Mouse (Mus musculus) kidney, adult 9 months (tissue): Measurements from ENCODE around the gene Dtx3.
A peak's percentile ranks its signal among the peaks of the same experiment; 100 is the strongest.
"Not testable (repeated sequence)": the region's sequence is repeated elsewhere in the genome, so short reads cannot be mapped to it uniquely, and the experiment has no call there.

ENCODE experiments used
- DNase-seq: peaks from one replicate; pipeline ENCODE4 v3.0.0; 2022

Gene Dtx3

DNA sequence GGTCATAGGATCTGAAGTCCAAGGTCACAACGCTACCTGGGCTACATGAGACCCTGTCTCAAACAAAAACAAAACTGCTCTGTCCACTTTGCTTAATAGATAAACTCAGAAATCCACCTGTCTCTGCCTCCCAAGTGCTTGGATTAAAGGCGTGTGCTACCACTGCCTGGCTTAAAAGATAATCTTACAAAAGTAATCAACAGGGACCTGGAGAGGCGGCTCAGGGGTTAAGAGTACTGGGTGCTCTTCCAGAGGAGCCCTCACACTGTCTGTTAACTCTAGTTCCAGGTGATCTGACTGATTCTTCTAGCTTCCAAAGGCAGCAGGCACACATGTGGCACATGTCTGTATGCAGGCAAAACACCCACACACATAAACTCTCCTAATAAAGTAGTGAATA lies 7.6 kb upstream of the Dtx3 start:
- no peak for DNase-seq

DNA sequence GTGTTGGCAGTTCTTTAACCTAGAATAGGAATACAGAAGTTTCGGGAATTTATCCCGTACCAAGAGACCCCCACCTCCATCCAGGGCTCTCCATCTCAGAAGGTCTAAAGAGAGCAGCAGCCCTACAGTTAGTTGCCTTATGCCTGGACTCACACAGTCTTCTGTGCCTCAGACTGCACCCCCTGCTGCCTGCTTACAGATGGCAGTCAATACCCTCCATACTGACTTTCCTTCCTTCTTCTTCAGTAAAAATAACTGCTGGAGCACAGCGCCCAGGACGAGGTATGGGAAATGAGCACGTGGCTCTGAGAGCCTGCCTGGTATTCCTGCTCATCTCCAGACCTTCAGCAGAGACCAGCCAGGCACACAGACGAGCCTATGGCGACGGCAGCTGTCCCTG lies 4.8 kb upstream of the Dtx3 start:
- DNase-seq = no peak

DNA sequence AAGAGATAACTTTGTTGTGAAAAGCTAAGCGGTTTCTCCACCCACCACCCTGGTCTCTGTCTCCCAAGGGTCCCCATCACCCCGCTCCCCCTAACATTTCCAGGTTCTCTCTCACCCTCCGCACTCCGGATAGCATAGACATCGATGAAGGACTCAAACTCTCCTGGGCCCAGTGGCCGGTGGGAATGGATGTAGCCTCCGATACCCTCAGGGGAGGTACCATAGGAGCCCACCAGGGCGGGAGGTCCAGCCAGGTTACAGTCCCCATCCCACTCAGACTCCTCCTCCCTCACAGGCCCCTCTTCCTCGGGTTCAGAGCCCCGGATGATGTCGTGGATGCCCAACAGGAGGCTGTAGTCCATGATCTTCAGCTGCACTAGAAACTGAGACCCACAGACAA lies 3.9 kb upstream of the Dtx3 start:
- no peak for DNase-seq

DNA sequence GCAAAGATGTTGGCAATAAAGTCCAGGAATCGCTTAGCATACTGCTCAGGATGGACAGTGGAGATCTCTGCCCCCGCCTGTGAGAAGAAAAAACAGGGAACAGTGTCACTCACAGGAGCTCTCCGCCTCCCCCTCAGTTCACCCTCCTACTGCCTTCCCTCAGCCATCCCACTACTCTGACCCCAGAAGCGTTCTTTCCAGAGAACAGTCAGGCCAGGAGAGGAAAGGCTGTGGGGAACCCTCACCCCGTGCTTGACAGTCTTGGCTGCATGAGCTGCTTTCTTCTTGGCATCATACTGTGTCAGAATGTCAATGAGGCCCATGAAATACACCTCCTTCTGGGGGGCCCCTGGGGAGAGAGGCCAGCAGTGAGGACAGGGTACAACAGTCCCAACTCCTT lies 3.5 kb upstream of the Dtx3 start:
- no peak for DNase-seq

DNA sequence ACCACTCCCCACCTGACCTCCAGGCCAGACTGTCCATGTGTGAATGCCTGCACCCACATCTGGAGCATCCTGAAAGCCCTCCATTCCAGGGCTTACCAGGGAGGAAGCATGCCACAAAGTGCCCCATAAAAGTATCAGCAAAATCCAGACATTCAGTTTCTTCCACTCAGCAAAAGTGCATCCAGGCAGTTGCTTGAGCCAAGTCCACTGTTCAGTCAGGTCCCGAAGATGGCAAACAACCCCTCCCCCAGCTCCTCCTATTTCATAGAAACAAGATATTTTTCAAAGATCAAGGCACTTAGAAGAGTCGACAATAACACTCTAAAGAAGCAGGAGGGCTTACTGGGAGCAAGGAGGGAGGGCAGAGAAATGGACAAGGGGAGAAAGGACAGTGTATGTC lies 3.0 kb upstream of the Dtx3 start:
- peak; percentile 53 for DNase-seq

DNA sequence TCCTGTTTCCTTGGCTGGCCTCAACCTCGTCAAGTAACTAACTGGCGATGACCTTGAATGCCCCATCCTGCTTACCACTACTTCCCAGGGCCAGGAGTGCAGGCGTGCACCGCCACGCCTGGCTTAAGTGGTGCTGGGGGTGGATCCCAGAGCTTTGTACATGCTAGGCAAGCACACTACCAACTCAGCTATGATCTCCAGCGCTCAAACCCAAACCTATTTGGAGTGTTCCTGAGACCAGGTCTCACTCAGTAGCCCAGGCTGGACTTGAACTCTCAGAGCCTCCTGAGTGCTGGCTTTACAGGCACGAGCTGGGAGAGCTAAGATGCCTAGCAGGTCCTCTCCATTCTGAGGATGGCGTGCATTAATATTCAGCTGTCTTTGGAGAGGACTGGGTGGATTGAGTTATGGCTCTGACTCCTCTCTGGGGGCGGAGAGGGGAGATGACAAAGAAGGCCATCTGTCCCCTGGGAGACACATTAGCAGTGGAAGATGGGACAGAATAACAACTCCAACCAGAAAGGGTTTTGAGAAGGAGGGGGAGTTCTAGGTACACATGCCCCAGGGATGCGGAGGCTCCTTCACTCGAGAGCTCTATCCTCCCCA lies 2.1 kb upstream of the Dtx3 start:
- no peak for DNase-seq

DNA sequence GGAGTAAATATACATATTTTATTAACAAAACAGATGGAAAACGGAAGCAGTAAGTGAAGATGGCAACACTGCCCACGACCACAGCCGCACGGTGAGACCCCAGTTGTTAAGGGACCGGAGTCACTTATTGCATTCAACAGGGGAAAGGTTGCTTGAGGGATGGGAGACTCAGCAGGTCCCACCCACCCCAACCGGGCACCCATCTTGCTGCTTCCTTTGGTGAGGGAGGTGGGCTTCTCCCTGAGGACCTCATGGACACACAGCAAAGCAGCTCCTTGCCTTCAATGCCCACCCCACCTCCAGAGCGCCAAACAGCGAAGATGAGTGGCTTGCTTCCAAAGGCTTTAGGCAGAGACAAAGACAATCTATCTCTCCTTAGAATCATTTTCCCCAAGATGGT lies 1.6 kb upstream of the Dtx3 start:
- no peak for DNase-seq

DNA sequence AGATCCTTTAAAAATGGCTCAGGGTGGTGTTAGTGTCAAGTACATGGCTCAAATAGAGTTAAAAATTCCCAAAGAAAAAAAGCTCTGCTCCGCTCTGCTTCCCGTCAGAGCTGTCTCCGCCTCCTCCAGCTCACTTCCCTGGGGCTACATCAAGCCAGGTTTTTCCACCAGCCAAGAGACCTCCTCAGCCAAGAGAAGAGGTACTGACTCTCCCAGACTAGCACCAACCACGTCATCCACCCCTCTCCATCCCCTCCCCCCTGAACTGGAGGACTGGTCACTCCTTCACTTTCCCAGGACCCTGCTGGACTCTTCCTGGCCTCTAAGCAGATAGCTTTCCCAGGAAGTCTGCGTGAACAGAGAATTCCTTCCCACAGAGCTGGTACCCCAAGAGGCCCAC lies 864 bp upstream of the Dtx3 start:
- DNase-seq = peak; percentile 80

DNA sequence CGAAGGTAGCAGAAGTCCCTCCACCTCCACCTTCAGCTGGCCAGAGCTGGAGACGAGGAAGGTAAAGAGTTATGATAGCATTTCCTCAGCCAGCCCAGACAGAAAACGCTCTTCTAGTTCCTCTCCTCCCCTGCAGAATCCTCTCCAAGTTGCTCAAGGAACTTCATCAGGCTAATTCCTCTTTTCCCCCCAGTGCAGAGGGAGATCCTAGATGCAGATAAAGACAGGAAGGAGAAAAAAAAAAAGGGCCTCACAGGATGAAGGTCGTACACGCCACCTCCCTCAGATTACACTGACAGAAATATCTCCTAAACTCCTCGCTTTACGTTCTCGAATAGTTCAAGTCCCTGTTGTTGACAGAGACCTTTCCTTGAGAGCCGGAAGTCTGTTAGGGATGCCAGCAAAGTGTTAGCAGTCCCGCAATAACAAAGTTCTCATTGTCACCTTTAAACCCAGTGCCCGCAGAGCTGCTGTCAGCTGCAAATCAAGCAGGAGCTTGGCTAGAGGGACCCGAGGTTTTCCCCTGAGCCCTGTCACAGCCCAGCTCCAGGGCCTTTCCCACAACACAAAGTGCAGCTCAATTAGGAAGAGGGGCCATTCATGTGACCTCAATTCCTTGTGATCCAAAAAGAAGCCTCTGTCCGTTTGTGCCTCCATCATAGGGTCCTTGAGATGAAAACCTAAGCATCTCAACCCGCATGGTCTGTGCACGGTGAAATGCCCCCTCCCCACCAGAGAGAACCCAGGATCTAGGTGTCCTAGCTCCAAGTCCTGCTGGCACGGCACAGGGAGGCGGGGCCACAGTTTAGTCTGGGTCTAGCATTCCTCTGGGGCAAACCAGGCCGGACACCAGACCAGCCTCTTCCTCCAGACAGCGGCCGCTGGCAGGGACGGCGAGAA lies 850 bp downstream of the Dtx3 start:
- DNase-seq = peak; percentile 84

DNA sequence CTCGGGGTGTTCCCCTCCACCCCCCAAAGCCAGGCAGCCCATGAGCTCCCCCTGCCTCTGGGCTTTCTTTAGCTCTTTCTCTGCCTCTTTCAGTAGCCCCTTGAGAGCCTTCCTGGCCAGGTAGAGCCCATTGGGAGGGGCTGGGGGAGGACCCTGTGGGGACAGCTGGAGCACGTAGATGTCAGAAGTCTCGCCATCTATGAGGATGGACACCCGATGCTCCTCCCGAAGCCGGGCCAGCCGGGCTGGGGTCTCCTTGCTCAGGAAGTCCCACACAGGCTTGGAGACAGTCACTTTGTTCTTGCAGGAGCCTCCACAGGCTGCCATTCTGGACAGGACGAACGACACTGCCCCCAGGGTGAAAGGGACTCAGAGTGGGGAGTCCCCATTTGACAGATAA lies 2.5 kb downstream of the Dtx3 start:
- no peak for DNase-seq

DNA sequence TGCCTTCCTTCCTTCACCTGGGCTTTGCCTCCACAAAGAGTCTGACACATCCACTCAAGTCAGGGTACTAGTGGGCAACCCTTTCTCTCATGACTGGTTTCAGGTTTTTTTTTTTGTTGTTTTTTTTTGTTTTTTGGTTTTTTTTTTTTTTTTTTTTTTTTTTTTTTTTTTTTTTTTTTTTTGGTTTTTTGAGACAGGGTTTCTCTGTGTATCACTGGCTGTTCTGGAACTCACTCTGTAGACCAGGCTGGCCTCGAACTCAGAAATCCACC lies 3.5 kb downstream of the Dtx3 start:
- DNase-seq = not testable (repeated sequence)

DNA sequence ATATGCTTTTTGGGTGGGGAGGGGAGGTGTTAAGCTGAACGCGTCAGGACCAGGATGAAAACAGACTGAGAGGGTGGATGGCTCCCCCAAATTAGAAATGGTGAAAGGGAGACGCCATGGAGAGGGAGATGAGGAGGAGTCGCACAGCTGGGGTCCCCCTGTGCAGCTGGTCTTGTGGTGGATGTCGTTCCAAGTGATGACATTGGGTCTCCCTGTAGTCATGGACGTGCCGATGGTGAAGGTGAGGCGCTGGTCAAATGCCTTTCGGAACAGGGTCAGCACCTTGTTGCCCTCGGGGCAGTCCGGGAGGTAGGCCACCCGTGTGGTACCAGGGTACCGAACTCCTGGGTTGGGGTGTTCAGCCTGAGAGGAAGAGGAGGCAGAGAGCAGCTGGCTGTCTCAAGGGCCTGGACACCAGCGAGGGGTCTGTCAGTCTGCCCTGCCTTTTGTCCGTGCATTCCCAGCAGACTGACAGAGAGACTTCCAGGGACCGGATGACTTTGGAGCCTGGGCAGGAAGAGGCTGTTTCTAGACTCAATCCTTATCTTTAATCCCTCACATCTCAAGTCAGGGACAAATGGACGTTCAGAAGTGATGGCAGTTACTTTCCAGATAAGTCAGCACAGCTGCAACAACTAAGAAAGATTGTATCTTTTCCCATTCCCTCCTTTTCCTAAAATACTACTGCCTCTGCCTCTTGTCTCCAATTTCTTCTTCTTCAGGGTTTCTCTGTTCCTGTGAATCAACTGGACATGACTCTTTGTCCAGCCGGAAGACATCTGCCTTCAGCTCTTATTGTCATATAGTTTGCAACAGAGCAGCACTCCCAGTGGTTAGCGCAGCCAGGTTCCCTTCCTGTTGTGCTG lies 4.1 kb downstream of the Dtx3 start:
- no peak for DNase-seq

DNA sequence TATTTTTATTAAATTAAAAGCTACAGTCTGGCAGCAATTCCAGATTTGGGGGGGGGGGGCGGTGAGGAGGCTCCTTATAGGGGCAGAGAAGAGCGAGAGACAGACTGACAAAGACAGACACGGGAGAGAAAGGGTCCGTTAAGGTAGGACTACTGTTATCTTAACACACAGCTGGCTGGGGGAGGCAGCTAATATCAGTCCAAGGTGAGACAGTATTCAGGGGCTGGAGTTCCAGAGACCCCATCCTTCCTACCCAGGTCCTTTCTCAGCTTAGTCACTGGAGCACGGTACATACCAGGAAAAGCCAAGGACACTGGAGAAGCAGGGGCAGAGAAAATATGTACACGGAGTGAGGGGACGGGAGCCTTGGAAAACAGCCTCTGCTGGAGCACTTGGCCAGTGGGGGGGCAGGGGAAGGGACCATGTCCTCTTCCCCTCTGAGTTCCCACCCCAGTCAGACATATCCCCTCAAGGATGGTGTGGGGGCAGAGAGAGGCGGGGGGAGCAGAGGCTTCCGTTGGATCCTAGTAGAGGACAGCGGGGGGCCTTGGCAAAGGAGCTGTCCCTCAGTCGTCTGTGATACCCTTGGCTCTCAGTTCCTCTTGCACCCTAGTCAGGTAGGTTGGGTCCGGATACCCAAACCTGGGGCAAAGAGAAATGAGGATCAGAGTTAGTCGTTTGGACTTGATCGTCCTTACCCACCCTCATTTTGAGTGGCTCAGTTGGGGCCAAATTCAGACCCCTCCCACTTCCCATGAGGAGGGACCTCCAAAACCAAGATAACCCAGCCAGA lies 4.9 kb downstream of the Dtx3 start:
- DNase-seq = no peak

DNA sequence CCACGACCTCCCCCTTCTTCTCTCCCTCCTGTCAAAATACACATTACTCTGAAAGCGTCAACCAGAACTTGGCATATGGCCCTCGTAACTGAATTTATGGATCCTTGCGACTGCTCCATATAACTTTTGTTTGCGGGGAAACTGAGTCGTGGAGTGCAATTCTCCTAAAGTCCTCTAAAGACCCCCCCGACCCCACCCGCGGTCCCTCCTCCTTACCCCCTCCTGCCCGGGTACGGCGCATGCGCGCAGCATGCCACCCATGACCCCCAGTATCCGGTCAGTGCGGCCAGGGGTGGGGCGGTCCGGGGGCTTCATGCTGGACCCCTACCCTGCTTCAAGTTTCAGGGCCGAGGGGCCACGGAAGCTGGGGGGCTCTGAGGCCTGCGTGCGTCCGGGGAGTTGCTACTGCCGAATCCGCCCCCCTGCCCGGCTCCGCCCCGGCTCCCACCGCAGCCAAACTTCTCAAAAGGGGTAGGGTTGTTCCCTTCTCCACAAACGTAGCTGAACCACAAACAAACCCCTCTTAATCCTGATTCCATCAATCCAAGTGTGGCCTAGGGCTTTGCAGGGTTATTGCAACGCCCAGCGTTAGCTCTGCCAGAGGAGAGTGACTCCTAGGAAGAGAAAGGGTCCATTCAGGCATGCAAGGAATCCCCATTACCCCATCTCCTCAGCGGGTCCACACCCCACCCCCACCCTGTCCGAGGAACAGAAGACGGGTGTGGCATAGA lies 5.7 kb downstream of the Dtx3 start, which contains the start of gene Arhgef25:
Gene Arhgef25 (minus strand): TSS at position 433 of the 731 bp plus-strand sequence.
- no peak for DNase-seq

DNA sequence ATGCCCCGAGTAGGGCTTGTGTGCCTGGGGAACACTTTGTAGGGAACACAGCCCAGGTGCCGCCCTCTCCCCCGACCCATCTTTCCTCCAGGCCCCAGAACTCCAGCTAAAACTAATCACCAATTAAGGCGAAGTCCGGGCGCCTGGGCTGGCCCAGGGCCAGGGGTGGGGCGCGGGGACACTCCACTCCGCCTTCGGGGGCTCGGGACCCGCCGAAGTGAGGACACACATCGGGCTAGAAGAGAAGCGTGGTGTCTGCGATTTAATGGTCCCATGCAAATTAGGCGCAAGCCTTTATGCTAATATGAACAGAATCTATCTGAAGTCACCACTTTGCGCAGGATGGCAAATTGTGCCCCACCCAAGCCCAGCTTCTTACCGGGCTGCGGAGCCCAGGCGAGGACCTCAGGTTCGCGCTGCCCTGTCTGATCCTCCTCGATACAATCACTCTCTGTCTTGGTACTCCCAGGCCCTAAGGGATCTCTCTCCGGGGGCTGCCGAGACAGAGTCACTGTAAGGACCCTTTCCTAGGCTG lies 6.3 kb downstream of the Dtx3 start:
- no peak for DNase-seq

DNA sequence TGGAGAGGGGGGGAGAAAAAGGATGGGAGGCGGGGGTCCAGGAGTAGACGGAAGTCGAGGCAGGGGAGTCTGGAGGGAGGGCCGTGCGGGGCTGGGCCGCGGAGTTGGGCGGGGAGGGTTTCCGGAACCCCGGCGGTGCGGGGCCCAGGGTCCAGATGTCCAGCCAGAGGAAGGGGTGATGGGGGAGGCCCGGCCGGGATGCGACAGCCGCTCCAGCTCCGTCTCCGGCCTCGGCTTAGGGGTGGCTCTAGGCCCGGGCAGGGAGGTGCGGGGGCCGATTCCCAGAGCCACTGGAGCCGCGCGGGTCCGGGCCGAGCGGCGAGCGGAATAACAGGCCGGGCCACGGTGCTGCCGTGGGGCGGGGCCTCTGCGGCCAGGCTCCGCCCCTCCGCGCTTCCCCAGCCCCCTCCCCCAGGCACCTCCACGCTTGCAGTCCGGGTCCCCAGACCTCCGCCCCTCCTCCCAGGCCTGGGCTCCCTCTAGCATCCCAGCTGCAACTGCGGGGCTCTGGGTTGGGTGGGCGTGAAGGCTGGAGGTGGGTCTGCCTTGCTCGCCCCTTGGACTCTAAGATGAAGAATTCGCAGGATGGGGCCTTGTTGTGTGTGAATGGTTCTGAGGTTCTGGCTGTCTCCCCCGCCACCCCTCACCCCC lies 6.9 kb downstream of the Dtx3 start:
- no peak for DNase-seq

DNA sequence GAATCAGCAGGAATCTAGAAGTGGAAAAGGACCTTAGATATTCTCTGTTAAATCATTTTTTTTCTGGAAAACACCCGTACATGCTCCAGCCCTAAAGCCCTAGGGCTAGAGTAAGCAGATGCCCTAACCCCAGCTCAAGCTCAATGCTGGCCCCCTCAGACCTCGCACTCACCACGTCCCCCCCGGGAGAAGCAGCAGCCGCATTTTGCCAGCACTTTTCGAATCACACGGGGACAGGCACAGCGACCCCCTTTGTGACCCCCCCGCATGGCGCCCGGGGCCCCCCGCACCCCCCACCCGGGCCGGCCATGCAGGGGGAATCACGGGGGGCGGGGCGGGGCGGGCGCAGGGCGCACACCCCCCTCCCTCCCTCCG lies 7.5 kb downstream of the Dtx3 start:
- no peak for DNase-seq

DNA sequence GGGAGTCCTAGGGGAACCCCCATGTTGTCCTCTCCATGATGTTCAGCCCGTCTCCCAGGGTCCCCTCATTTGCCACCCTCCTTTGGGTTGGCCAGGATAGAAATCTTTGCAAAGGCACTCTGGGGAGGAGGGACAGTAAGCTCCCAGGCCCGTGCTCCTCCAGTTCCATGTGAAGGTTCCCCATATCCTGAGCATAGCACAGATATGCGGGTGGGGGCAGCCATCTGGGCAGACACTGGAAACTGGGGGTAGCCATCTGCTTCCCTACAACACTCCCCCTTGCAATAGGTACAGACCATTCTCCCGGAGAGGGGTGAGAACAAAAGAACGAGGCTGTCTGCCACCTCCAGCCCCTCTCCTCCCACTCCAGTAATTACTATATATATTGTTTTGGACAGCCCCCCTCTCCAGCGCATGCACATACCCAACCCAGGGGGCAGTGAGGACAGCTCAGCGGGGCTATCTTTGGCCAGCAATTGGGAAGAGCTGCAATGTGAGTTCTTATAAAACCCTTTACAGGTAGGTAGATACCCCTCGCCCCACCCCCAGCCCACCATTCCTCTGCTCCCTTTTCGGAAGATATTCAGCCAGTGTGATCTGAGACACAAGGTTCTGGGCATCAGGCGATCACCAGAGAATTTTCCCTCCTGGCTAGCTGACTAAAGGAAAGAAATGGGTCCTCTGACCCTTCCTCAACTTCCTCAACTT lies 8.0 kb downstream of the Dtx3 start:
- DNase-seq = no peak

DNA sequence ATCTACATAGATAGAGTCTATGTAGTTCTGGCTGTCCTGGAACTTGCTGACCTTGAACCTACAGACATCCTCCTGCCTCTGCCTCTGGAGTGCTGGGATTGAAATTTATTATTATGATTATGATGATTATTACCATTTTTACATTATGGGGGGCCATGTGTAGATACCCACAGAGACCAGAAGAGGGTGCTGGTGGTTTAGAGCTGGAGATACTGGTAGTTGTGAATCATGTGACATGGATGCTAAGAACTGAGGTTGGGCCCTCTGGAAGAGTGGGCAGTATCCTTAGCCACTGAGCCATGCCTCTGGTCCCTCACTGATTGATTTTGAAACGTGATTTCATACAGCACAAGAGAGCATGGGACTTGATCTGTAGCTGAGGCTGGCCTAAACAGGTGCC lies 9.1 kb downstream of the Dtx3 start:
- no peak for DNase-seq

DNA sequence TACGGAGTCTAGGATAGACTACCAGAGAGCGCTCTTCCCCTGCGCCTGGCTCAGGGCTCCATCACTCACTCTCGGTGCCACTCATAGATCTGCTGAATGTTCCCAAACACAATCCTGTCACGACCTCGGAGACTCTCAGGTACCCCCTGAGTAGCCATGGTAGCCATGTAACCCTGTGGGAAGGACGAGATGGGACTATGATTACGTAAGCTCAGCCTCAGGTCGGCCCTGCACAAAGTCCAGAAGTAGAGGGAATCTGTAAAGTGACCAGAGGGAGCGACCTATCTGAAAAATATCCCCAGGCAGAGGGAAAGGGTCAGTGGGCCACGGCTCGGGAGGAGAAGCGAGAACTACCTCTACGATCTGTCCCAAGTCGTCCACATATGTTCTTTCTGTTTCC lies 10.0 kb downstream of the Dtx3 start:
- peak; percentile 48 for DNase-seq

DNA sequence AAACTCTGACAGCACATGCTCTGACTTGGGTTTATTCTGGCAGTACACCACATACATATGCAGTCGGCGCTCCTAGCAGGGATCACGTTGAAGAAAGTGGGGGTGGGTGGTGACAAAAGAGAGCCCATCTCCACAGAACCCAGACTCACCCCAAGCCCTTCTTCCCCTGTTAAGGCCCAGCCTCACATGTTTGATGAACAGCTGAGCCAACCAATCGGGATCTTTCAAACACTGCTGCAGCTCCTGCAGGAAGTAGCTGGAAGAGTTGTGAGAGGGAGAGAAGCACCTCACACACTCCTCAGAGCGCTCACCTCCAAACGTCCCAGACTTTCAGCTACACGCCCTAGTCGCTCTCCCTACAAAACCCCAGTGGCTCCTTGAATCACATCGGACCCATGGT lies 10.4 kb downstream of the Dtx3 start:
- no peak for DNase-seq
